Mouse (Mus musculus): ENCODE results near the gene Mettl24. TPM values are rescaled to one million over a fixed set of nuclear protein-coding genes. Genes with fewer than 3 reads are reported as not detected.
"Not testable (repeated sequence)": the region's sequence is repeated elsewhere in the genome, so short reads cannot be mapped to it uniquely, and the experiment has no call there.

Gene Mettl24
- total RNA-seq, 2 experiments from 2014 or later: 1.4 to 1.5 TPM

GRCm38 (mm10) chr10:40777171-40777570 lies 94.1 kb downstream of the Mettl24 start:
- intact Hi-C loops (cut with DNase I): no loop called here
- no peak for DNase-seq

GRCm38 (mm10) chr10:40778472-40778871 lies 95.4 kb downstream of the Mettl24 start:
- DNase-seq: no peak
- intact Hi-C loops (cut with DNase I): no loop called here

- no peak for DNase-seq
- intact Hi-C loops (cut with DNase I): no loop called here
Measured at GRCm38 (mm10) chr10:40790406-40790805, 107.3 kb downstream of the Mettl24 start.

GRCm38 (mm10) chr10:40792115-40792514 lies 109.0 kb downstream of the Mettl24 start:
- intact Hi-C loops (cut with DNase I): no loop called here
- DNase-seq: no peak

DNA sequence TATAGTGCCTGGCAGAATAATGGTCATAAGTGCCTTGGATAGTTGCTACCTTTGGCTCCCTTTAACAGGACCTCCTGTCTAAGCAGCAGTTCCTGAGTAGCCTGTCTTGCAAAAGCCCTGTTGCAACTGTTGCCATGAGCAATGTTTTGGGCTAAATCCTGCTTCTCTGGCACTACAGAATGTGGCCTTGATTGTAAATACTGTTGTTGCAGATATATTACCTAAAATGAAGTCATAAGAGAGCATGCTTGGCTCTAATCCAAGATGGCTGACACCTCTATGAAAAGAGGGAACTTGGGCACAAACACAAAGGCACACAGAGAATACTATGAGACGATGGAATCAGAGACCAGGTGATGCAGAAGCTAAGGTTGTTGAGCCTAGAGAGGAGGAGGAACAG lies 122.1 kb downstream of the Mettl24 start:
- intact Hi-C loops (cut with DNase I): no loop called here
- DNase-seq: no peak

GRCm38 (mm10) chr10:40806221-40806620 lies 123.1 kb downstream of the Mettl24 start:
- intact Hi-C loops (cut with DNase I): no loop called here
- no peak for DNase-seq

GRCm38 (mm10) chr10:40809411-40809910 lies 126.4 kb downstream of the Mettl24 start:
- intact Hi-C loops (cut with DNase I); DNase-seq: not testable (repeated sequence)

DNA sequence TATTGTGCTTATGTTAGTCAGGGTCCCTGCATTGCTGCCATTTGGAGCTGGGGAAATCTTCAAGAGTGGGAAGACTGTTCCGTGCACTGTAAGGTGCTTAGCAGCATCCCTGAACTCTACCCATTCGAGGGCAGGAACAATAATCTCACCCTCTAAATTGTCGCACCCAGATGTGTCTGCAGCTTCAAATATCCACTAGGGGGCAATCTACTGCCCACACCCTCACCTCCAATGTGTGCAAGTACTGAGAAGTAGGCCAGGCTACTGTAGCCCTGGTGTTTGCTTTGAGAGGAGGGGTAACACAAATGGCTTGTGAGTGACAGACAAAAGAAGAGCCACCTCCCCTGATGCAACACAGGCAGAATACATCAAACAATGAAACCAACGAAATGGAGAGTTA lies 130.5 kb downstream of the Mettl24 start:
- intact Hi-C loops (cut with DNase I): no loop called here
- no peak for DNase-seq

- intact Hi-C loops (cut with DNase I): no loop called here
- no peak for DNase-seq
Measured at GRCm38 (mm10) chr10:40816471-40816870, 133.4 kb downstream of the Mettl24 start.

DNA sequence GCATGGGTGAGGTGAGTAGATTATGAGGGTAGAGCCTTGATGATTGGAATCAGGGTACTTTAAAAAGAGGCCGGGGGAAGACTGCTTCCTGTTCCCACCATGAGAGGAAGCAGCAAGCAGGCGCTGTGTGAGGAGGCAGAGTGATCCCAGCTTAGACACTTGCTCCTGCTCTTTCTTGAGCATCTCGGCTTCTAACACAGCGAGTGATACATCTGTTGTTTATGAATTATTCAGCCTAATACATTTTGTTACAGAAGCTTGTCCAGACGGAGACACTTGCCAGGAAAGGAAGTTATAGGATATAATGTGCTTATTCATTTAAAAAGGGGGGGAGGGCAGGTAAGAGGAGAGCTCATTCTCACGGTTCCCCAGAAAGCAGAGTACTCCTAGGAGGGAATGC lies 142.9 kb downstream of the Mettl24 start:
- DNase-seq: no peak
- intact Hi-C loops (cut with DNase I): no loop called here

- intact Hi-C loops (cut with DNase I): no loop called here
- no peak for DNase-seq
Measured at GRCm38 (mm10) chr10:40827706-40828105, 144.6 kb downstream of the Mettl24 start.

DNA sequence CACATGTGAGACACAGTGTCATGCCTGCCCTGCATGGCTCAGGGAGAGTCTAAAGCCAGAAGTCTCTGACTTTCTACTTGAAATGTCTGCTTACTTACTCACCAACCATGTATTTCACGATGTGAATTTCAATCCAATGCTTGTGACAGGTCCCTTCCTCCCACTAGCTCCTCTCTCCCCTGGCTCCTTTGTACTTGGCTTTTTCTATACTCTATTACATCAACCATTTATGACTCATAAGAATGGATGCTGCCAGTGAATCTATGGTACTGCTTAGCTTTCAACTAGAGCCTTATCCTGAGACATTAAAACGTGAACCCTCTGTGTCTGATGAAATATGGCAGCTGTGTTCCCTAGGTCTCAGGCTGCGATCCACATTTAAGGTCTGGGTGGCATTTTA lies 147.2 kb downstream of the Mettl24 start:
- intact Hi-C loops (cut with DNase I): no loop called here

DNA sequence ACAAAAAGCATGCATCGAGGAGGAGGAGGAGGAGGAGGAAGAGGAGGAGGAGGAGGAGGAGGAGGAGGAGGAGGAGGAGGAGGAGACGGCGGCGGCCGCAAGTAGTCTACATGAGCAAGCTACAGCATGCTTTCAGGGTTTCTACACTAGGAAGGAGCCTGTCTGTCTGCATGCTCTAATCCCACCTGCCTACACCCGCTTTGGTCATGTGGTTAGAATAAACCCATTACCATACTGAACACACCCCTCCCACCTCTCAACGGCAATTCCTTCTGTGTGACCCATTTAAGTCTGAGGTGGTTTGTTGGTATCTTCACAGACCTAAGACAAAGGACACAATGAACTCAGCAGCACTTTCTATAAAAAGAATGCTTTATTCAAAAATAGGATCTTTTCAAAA lies 148.2 kb downstream of the Mettl24 start:
- intact Hi-C loops (cut with DNase I): no loop called here
- DNase-seq: no peak

More for the DNA sequence above, 147.2 kb downstream of the Mettl24 start:
- no peak for DNase-seq

GRCm38 (mm10) chr10:40840086-40840485 lies 157.0 kb downstream of the Mettl24 start:
- intact Hi-C loops (cut with DNase I): loop anchor here (5.0 kb wide), 1 partner anchor 42 kb away; the partner anchor contains the start of genes Cdc40 and Wasf1

GRCm38 (mm10) chr10:40843841-40844240 lies 160.8 kb downstream of the Mettl24 start:
- no peak for DNase-seq
- intact Hi-C loops (cut with DNase I): loop anchor here (5.0 kb wide), 1 partner anchor 38 kb away; the partner anchor contains the start of genes Cdc40 and Wasf1

More at GRCm38 (mm10) chr10:40840086-40840485, 157.0 kb downstream of the Mettl24 start:
- peak; percentile 22 to 40 for DNase-seq

DNA sequence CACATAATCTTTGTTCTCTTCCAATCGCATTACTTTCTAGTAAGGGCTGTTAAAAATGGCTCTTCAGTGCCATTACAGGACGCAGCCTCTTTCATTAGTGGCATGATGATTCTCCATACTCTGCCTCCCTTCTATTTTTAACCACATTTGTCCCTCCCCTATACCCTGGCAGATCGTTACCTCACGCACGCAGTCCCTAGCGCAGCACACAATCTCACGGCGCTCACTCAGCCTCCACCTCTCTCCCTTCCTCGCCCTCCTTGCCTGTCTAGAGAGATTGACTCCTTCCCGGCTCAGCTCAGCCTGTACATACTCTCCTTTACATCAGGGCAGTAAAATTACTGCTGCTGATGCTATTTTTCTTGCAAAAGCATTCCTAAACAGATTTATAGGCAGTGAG lies 161.5 kb downstream of the Mettl24 start:
- DNase-seq: no peak
- intact Hi-C loops (cut with DNase I): loop anchor here (5.0 kb wide), 1 partner anchor 38 kb away; the partner anchor contains the start of genes Cdc40 and Wasf1

- intact Hi-C loops (cut with DNase I): no loop called here
- DNase-seq: peak in 1 of 2 experiments; percentile 6
Measured at GRCm38 (mm10) chr10:40845626-40846025, 162.5 kb downstream of the Mettl24 start.

DNA sequence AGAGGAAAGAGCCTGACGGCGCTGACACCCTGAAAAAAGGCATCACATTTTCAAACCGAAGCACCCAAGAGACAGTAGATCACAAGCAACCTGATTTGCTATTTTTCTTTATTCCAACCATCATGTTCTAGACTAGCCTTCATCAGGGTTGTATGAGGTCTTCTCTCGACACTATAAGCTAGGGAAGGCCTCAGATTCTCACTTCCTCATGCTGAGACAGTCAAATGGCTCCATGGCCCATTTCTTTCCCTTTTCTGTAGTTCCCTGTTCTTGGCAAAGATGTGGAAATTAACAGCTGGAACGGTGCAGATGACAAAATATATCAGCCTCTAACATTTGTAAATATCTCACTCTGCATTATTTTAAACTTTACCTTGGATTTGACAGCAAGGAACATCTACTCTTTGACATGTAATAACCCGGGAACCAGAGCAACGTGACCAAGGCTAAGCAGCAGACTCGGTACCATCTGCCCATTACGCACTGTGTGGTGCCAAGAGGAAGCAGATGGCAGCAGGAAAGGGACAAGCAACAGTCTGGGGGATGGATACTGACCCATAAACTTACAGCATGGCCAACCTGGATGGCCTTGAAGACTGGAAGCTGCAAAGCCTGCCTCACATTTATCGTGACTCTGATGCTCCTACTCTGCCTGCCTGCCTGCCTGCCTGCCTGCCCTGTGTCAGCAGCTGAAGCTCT lies 164.2 kb downstream of the Mettl24 start:
- DNase-seq: no peak
- intact Hi-C loops (cut with DNase I): no loop called here

DNA sequence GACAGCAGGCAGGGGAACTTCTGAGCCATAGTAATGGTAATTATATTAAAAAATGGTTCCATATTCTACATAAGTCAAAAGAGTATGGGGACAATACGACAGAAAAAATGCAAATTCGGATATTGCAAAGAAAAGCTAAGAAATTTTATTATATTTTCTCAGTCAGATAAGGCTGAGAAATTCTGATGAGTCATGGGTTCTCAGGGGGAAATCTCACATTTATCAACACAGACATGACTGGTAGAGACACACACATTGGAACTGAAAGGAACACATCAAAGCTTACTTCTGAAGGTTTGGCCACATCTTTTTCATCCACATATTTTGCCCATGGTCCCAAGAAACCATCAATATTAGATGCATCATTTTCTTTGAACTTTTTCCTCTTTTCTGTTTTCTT lies 167.6 kb downstream of the Mettl24 start:
- DNase-seq: no peak
- intact Hi-C loops (cut with DNase I): no loop called here

DNA sequence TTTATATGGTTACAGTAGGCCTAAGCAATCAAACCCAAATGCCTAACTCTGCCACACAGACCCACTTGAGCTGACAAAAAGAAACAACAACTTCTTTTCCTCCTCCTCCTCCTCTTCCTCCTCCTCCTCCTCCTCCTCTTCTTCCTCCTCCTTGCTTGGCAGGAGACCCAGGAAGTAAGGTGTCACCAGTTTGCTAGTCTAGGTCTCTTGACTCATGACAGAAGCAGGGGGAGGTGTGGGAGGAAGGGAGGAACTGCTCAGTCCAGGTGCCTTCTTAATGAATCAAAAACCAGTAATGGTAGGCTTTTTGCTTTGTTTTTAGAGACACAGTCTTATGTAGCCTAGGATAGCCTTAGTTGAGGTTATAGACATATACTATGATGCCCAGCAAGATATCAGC lies 168.1 kb downstream of the Mettl24 start:
- intact Hi-C loops (cut with DNase I): no loop called here
- DNase-seq: no peak

- DNase-seq: no peak
- intact Hi-C loops (cut with DNase I): no loop called here
Measured at GRCm38 (mm10) chr10:40855616-40856015, 172.5 kb downstream of the Mettl24 start.

DNA sequence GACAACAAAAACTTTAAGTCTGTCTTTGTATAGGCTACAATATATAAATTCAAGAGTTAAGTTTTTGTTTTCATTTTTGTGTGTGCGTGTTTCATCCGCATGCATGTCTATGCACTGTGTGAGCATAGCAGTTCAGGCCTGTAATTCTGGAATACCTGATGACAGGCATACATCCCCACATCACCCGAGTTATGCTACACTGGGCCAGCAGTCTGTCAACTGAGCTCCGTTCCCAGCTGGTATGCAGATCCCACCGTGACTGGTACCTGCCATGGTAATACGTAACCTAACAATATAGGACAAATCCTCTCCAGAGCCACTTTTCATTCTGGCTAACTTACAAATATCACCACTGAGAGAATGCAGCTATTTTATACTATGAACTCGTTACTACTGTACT lies 173.6 kb downstream of the Mettl24 start:
- DNase-seq: no peak
- intact Hi-C loops (cut with DNase I): no loop called here

All from heart, postnatal 14 days (tissue).